Mouse (Mus musculus) erythroblast, embryonic 14.5 days (primary cell): ENCODE results near the gene Hoxa10.

Experiments
- GATA1 ChIP-seq: IDR thresholded peaks from 2 replicates; pipeline ENCODE4 v1.6.1; 2012; ENCODE audit warnings: low read length, inconsistent platforms, mixed read lengths
- TAL1 ChIP-seq: IDR thresholded peaks from 3 replicates; pipeline ENCODE4 v1.6.1; 2012; ENCODE audit warnings: low read length, inconsistent platforms, mixed read lengths

DNA sequence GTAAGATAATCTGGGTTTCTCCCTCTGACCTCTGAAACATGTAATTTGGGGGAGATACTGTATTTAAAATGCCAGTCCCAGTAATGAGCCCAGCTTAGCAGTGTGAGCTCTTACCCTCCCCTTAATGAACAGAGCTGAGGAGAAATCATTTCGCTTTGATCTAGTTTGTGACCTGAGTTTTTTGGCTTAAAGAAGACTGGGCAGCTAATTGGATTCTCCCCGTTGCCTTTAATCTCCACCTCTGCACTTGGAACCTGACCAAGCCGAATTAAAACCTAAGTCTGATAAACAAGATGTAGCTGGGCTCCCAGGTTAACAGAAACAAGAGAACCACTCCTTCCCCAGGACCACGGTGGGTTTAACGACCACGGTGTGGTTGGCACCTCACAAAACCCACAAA lies 35.7 kb upstream of the Hoxa10 start:
- TF ChIP-seq TAL1 (no peak), GATA1 (no peak)
